Mouse (Mus musculus): ENCODE results near the gene Pex11b. TPM values are rescaled to one million over a fixed set of nuclear protein-coding genes. Genes with fewer than 3 reads are reported as not detected.
A peak's percentile ranks its signal among the peaks of the same experiment; 100 is the strongest.
"Not testable (repeated sequence)": the region's sequence is repeated elsewhere in the genome, so short reads cannot be mapped to it uniquely, and the experiment has no call there.

Pex11b gene
- polyA plus RNA-seq, 1 experiment from 2014 or later: 44.4 TPM

DNA sequence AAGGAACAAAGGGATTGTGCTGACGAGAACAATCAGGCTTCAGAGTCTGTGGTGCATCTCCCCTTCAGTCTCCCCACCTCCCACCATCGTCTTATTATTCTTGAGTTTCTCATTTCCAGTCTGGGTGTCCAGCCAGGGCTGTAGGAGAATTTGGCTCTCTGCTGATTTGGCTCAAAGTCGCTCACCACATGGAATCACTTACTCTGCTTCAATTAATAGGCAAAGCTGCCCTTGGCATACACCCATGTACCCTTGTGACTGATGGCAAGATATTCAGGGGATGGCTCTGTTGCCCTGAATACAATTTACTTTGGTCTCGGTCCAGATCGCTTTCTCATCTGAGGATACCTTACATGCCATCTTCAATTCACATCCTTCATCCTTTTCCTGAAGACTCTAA, 31.9 kb upstream of the Pex11b start:
- ATAC-seq: no peak
- H3K9me3 ChIP-seq (ENCODE audit: control insufficient read depth, low read length): no peaks in the 10 kb centered on the region
- H3K4me2 ChIP-seq (ENCODE audit: low read depth, low read length): peak overlapping the region; percentile 72
- 0 out of 2 replicates have a peak overlapping the region, but pooled peaks have one; percentile 78 for H3K9ac ChIP-seq (ENCODE audit: low read depth, low read length)
- H3K4me3 ChIP-seq (ENCODE audit: low read length): peak overlapping the region; percentile 66
- WGBS: 61% methylated on average over 5 of the region's 5 CpGs
- H3K4me1 ChIP-seq (ENCODE audit: control insufficient read depth, insufficient read depth, low read length): peaks cover 12% of the 10 kb centered on the region
- H3K27ac ChIP-seq (ENCODE audit: low read length): peak overlapping the region; percentile 95; the same call in 1 of the 2 replicates
- no peaks in the 10 kb centered on the region for H3K36me3 ChIP-seq (ENCODE audit: control insufficient read depth, insufficient read depth, low read length)
- peaks cover 9% of the 10 kb centered on the region; the same call in 1 of the 2 replicates for H3K27me3 ChIP-seq (replicated peaks; ENCODE audit: control insufficient read depth, insufficient read depth, low read length)

GRCm38 (mm10) chr3:96606007-96606406, 29.2 kb upstream of the Pex11b start:
- H3K27me3 ChIP-seq (replicated peaks; ENCODE audit: control insufficient read depth, insufficient read depth, low read length); ATAC-seq; H3K4me3 ChIP-seq (ENCODE audit: low read length); H3K27ac ChIP-seq (ENCODE audit: low read length); H3K36me3 ChIP-seq (ENCODE audit: control insufficient read depth, insufficient read depth, low read length); H3K9ac ChIP-seq (ENCODE audit: low read depth, low read length); H3K4me2 ChIP-seq (ENCODE audit: low read depth, low read length); H3K4me1 ChIP-seq (ENCODE audit: control insufficient read depth, insufficient read depth, low read length); H3K9me3 ChIP-seq (ENCODE audit: control insufficient read depth, low read length): not testable (repeated sequence)
- WGBS: 88% methylated on average over 3 of the region's 4 CpGs

DNA sequence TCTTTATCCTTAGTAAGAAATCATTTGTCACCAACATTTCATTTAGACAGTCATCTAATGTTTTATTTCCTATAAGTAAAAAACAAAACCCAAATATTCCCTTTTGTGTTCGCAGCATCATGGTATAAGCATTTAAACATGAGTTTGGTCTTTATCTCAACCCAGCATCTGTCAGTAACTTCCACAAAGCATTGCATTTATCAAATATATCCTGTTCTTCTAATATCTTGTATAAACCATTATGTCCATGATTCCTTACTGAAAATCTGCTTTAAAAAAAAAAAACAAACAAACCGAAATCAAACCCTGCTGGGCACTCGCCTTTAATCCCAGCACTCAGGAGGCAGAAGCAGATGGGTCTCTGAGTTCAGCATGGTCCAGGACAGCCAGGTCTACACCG, 28.6 kb upstream of the Pex11b start:
- Histone ChIP-seq H3K27me3 (replicated peaks; ENCODE audit: control insufficient read depth, insufficient read depth, low read length) (no peaks in the 10 kb centered on the region), H3K9ac (ENCODE audit: low read depth, low read length) (no peak overlapping the region), H3K36me3 (ENCODE audit: control insufficient read depth, insufficient read depth, low read length) (no peaks in the 10 kb centered on the region), H3K4me2 (ENCODE audit: low read depth, low read length) (no peak overlapping the region), H3K4me3 (ENCODE audit: low read length) (no peak overlapping the region), H3K4me1 (ENCODE audit: control insufficient read depth, insufficient read depth, low read length) (peaks cover 5% of the 10 kb centered on the region; the same call in 1 of the 2 replicates), H3K9me3 (ENCODE audit: control insufficient read depth, low read length) (no peaks in the 10 kb centered on the region), H3K27ac (ENCODE audit: low read length) (no peak overlapping the region)
- WGBS: 85% methylated on average over 4 of the region's 4 CpGs
- no peak for ATAC-seq

GRCm38 (mm10) chr3:96617941-96618340, 17.2 kb upstream of the Pex11b start:
- Histone ChIP-seq H3K9ac (ENCODE audit: low read depth, low read length) (no peak overlapping the region), H3K27ac (ENCODE audit: low read length) (no peak overlapping the region), H3K36me3 (ENCODE audit: control insufficient read depth, insufficient read depth, low read length) (peaks cover 5% of the 10 kb centered on the region; the same call in 1 of the 2 replicates), H3K4me3 (ENCODE audit: low read length) (no peak overlapping the region), H3K9me3 (ENCODE audit: control insufficient read depth, low read length) (no peaks in the 10 kb centered on the region), H3K4me1 (ENCODE audit: control insufficient read depth, insufficient read depth, low read length) (no peaks in the 10 kb centered on the region), H3K4me2 (ENCODE audit: low read depth, low read length) (no peak overlapping the region), H3K27me3 (replicated peaks; ENCODE audit: control insufficient read depth, insufficient read depth, low read length) (no peaks in the 10 kb centered on the region)
- 91% methylated on average over 3 of the region's 3 CpGs for WGBS
- no peak for ATAC-seq

DNA sequence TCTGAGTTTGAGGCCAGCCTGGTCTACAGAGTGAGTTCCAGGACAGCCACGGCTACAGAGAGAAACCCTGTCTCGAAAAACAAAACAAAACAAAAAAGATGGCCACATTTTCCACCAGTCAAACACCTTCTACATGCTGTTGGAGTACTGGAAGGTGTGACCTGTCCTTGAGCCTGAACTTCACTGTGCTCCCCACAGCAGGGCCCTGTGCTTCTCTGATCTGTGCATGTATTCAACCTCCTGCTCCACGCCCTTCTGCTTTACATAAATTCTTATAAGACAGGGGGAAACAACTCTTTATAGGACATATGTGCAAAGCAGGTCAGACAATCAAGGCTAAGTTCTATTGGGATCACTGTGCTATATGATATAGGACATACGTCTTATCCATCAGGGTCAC, 12.0 kb upstream of the Pex11b start:
- 90% methylated on average over 4 of the region's 4 CpGs for WGBS
- Histone ChIP-seq H3K4me1 (ENCODE audit: control insufficient read depth, insufficient read depth, low read length) (no peaks in the 10 kb centered on the region), H3K36me3 (ENCODE audit: control insufficient read depth, insufficient read depth, low read length) (peaks cover 7% of the 10 kb centered on the region; the same call in 1 of the 2 replicates), H3K4me3 (ENCODE audit: low read length) (no peak overlapping the region), H3K27me3 (replicated peaks; ENCODE audit: control insufficient read depth, insufficient read depth, low read length) (no peaks in the 10 kb centered on the region), H3K9ac (ENCODE audit: low read depth, low read length) (no peak overlapping the region), H3K27ac (ENCODE audit: low read length) (no peak overlapping the region), H3K4me2 (ENCODE audit: low read depth, low read length) (no peak overlapping the region), H3K9me3 (ENCODE audit: control insufficient read depth, low read length) (no peaks in the 10 kb centered on the region)
- ATAC-seq: no peak

- under 1% methylated on average over 48 of the region's 48 CpGs for WGBS
- Histone ChIP-seq H3K4me3 (ENCODE audit: low read length) (peak within 1 kb of the TSS; percentile 76), H3K27me3 (replicated peaks; ENCODE audit: control insufficient read depth, insufficient read depth, low read length) (no peaks in the 10 kb centered on the region), H3K27ac (ENCODE audit: low read length) (peak within 1 kb of the TSS; percentile 72), H3K36me3 (ENCODE audit: control insufficient read depth, insufficient read depth, low read length) (no peaks in the 10 kb centered on the region), H3K9me3 (ENCODE audit: control insufficient read depth, low read length) (no peaks in the 10 kb centered on the region), H3K9ac (ENCODE audit: low read depth, low read length) (peak within 1 kb of the TSS; percentile 81), H3K4me1 (ENCODE audit: control insufficient read depth, insufficient read depth, low read length) (peaks cover 11% of the 10 kb centered on the region), H3K4me2 (ENCODE audit: low read depth, low read length) (peak within 1 kb of the TSS; percentile 83)
- peak; percentile 96 for ATAC-seq
These were observed 5.2 kb upstream of the Pex11b start, which contains the start of gene Rbm8a for GRCm38 (mm10) chr3:96629729-96630600. TSS of gene Rbm8a (plus strand) at chr3:96629933.

DNA sequence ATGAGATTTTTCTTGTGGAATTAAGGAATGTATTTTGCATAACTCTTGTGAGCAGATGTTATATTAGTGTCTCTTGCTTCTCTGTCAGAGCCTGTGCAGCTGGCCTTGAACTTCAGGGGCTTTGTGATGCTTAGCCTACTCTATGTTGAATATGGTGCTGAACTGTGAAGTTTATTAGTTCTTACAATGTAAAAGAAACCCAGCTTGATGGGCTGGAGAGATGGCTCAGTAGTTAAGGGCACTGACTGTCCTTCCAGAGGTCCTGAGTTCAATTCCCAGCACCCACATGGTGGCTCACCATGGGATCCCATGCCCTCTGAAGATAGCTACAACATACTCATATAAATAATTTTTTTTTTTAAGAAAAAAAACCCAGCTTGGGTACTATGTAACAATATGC, 3.1 kb upstream of the Pex11b start:
- ATAC-seq: no peak
- Histone ChIP-seq H3K4me3 (ENCODE audit: low read length) (no peak overlapping the region), H3K36me3 (ENCODE audit: control insufficient read depth, insufficient read depth, low read length) (0 out of 2 replicates have a peak, but pooled peaks cover under 1% of the 10 kb centered on the region), H3K9me3 (ENCODE audit: control insufficient read depth, low read length) (no peaks in the 10 kb centered on the region), H3K27me3 (replicated peaks; ENCODE audit: control insufficient read depth, insufficient read depth, low read length) (no peaks in the 10 kb centered on the region), H3K4me1 (ENCODE audit: control insufficient read depth, insufficient read depth, low read length) (peaks cover 23% of the 10 kb centered on the region), H3K9ac (ENCODE audit: low read depth, low read length) (no peak overlapping the region), H3K27ac (ENCODE audit: low read length) (no peak overlapping the region), H3K4me2 (ENCODE audit: low read depth, low read length) (no peak overlapping the region)

- Histone ChIP-seq H3K27me3 (replicated peaks; ENCODE audit: control insufficient read depth, insufficient read depth, low read length) (no peaks in the 10 kb centered on the region), H3K9ac (ENCODE audit: low read depth, low read length) (no peak overlapping the region), H3K4me1 (ENCODE audit: control insufficient read depth, insufficient read depth, low read length) (peaks cover 24% of the 10 kb centered on the region), H3K4me3 (ENCODE audit: low read length) (no peak overlapping the region), H3K36me3 (ENCODE audit: control insufficient read depth, insufficient read depth, low read length) (0 out of 2 replicates have a peak, but pooled peaks cover 3% of the 10 kb centered on the region), H3K9me3 (ENCODE audit: control insufficient read depth, low read length) (no peaks in the 10 kb centered on the region), H3K4me2 (ENCODE audit: low read depth, low read length) (no peak overlapping the region), H3K27ac (ENCODE audit: low read length) (no peak overlapping the region)
- 59% methylated on average over 1 of the region's 1 CpGs for WGBS
- ATAC-seq: no peak
These were observed 1.2 kb upstream of the Pex11b start for GRCm38 (mm10) chr3:96634015-96634414.

GRCm38 (mm10) chr3:96635906-96636305, 730 bp downstream of the Pex11b start:
- ATAC-seq: peak; percentile 27
- 7% methylated on average over 15 of the region's 15 CpGs for WGBS
- 0 out of 2 replicates have a peak, but pooled peaks cover 3% of the 10 kb centered on the region for H3K36me3 ChIP-seq (ENCODE audit: control insufficient read depth, insufficient read depth, low read length)
- peak overlapping the region; percentile 85 for H3K4me3 ChIP-seq (ENCODE audit: low read length)
- H3K27ac ChIP-seq (ENCODE audit: low read length): peak overlapping the region; percentile 79
- no peaks in the 10 kb centered on the region for H3K9me3 ChIP-seq (ENCODE audit: control insufficient read depth, low read length)
- peak overlapping the region; percentile 60 for H3K4me2 ChIP-seq (ENCODE audit: low read depth, low read length)
- peaks cover 20% of the 10 kb centered on the region for H3K4me1 ChIP-seq (ENCODE audit: control insufficient read depth, insufficient read depth, low read length)
- peak overlapping the region; percentile 94 for H3K9ac ChIP-seq (ENCODE audit: low read depth, low read length)
- H3K27me3 ChIP-seq (replicated peaks; ENCODE audit: control insufficient read depth, insufficient read depth, low read length): no peaks in the 10 kb centered on the region

Data from intestine, embryonic 16.5 days (tissue).